Mouse (Mus musculus) kidney, postnatal 14 days (tissue): ENCODE measurements around the gene Nhsl2.

ENCODE experiments used
- DNase-seq: peaks from one replicate; pipeline ENCODE4 v3.0.0; 2022; ENCODE audit warnings: mixed read lengths

Gene Nhsl2

DNA sequence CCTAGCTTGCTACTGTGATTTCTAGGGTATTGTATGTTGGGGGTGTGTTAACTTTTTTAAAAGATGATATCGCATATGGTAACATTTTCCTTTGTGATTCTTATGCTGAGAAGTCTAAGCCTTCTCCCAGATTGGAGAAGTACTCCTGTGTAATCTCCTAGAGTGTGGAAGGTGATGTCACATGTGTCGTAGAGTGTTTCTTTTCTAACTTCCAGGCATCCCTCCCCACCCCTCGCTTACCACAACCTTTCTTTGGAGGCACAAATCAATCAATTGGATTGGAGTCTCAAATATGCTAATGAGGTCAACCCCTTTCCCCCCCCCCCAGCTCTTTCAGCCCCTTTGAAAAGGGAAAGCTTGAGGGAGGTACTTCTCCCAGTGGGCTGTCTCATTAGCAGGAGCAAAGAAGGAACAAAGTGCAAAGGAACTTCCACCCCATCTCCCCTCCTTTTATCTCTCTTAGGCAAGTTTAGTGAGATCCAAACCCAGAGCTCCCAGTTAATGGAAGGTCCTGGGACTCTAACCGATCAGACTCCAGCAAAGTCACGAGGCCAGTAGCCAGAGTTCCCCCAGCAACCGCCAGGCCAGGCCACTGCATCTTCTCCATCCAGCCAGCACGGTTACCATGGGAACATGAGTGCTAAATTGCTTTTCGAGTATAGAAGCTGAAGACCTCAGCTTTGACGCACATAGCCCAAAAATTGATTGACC, 137.6 kb downstream of the Nhsl2 start:
- no peak for DNase-seq

- DNase-seq, result peak; percentile 41
Measured at GRCm38 (mm10) chrX:101993841-101994571, 144.8 kb downstream of the Nhsl2 start.

DNA sequence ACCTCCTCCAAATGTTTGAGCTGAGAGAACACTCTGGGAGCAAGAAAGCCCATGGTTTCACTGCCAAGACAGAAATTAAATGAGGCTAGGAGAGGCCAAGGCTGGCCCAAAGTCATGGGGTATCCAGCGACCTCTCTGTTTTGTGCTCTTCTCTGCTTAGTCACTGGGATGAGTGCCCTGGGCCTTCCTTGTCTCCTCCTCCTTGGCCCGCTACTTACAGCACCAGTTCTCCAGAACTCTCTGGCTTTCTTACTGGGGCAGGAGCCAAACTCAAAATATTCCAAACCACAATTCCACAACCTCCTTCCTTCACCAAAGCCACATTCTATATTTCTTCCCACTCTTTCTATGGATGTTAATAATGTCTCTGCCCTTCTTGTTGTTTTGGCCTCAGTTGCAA, 147.5 kb downstream of the Nhsl2 start:
- no peak for DNase-seq

DNA sequence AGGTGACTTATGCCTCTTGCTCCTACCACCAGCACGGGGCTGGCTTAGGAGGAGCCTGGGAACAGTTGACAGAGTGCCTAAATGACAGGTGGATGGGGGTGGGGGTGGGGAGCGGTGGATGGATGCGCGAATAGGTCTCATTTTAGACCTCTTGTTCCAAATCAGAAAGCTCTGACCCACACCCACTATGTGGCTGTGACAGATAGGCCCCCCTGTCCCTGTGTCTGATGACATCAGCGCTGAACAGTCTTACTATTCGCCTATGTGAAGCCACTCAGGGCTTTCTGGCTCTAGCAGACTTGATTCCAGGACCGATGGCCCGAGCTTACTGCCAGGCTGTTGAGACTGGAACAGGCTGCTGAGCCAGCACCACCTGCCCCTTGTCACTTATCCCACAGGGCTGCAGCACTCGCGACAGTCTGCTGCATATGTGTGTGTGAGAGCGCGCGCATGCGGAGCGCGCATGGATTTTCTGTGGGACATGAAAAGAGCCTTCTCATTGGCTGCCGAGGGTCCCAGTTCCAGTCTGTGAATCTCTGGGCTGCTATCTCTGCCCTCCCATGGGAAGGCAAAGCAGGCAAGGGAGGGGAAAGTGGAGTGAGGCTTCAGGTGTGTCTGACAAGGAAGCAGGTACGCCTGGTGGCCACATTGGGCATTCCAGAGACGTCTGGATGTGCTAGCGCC, 154.6 kb downstream of the Nhsl2 start:
- no peak for DNase-seq

DNA sequence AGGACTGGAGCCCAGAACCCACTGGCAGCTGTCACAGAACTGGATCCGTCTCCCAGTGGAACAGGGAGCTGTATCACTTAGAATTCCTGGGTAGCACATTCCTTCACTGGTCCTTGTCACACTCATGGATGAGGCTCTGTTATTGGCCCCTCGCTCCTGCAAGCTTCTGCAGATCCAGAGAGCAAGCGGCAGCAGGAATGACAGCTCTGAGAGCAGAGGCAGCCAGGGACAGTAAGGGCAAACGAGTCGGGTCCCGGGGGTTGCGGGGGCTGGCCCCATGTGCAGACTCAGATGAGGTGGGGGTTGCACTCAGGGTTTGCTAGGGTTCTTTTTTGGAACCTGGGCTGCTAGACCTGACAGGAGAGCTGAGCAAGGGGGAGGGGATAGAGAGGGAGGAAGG, 155.2 kb downstream of the Nhsl2 start:
- DNase-seq, result no peak

DNA sequence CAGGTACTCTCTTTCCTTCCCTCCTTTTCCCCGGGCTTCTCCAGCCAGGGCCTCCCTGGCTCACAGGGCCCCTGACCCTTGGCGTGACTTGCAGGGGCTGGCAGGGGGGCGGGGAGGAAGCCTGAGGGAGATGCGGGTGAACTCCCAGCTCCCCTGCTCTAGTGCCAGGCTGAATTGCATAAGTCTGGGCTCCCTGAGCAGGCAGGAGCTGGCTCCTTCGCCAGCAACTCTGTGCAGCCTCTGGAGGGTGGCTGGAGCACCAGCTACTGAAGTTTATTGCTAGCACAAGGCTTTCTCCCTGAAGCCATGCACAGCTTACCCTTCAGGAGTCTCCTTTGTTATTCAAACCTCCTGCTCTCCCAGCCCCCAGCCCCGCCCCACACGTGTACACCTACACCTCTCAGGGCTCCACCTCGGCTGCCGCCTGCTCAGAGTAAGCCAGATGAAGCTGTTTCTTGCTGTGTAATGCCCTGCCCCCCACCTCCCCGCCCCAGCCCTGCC, 156.0 kb downstream of the Nhsl2 start:
- DNase-seq, result peak; percentile 31

DNA sequence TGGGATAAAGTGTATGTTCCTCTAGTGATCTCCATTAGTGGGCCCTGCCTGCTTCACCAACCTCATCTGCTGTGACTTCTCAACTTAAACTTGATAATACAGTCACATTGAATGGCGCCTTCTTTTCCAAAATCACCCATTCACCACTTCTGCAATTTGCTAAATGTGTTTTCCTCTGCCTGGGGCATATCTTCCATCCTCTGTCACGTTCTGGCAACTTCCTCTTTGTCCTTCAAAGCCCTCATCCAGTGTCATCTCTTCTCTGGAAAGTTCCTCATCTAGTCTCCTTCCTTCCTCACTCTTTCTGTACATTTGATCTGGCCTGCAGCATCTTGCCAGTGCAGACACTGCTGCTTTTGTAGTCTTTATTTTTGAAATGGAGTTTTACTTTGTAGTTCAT, 158.8 kb downstream of the Nhsl2 start:
- DNase-seq, result no peak

GRCm38 (mm10) chrX:102017213-102017923, 168.2 kb downstream of the Nhsl2 start:
- peak; percentile 28 for DNase-seq

DNA sequence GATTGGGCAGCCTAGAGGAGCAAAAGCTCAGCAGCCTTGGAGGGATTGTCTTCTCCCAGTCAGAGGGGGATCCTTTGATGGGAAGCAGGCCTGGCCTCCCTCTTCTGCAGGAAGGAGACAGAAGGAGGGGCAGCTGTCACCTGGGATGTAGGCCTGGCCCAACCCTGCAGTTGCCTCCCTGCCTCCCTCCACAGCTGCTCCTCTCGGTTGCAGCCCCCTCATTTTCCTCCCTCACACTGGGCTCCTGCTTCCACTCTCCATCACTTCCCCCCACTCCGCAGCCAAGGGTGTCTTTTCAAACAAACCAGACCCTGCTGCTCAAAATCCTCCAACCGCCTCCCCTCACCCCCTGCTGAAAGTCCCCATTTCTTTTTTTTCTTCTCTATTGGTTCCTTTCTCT, 169.7 kb downstream of the Nhsl2 start:
- no peak for DNase-seq

DNA sequence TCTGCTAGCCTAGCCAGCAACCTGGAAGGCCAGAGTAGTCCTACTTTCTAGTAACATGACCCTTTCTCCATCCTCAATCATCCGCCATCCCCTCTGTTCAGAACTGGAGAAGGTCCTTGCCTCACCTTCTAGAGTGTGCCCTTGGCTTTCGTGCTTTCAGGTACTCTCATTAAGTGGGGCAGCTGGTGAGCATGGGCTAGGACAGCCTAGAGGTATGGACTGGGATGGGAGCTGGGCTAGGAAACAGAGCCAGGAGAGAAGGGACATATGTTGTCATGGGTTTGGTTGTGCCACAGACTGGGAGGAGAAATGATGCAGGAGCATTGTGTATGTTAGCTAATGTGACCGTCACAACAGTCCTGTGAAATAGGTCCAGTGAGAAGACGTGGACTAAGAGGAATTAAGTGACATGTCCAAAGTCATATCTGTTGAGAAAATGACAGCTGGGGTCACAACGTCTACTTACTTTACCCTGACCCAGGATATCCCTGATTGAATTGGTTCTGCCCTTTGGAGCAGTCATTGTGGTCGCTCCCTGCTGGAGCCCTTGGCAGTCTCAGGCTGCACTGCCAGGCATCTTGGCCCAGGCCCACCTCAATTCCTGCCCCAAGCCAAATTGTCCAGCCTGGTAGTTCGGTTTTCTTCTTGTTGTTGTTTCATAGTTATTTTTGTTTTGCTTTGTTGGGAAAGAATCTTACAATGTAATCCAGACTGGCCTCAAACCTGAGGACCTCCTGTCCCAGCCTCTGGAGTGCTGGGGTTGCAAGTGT, 170.5 kb downstream of the Nhsl2 start:
- no peak for DNase-seq

DNA sequence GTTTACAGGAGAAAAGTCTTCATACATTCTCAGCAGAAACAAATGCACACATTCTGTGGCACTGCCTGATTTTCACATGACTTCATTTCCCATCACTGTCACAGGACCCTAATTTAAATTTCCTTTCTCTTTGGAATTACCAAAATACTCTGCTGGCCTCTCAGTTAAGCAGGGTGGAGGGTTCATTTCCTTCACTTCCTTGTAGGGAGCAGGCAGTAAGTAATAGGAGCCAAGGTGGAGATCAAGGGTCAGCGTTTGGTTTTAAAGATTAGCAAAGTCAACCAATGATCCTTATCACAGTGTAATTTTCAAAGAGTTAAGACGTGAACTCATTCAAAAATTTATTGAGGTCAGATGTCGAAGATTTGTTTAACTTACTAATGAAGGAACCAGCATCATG, 175.8 kb downstream of the Nhsl2 start:
- no peak for DNase-seq

GRCm38 (mm10) chrX:102031851-102032250, 182.7 kb downstream of the Nhsl2 start:
- peak; percentile 51 for DNase-seq

- no peak for DNase-seq
Measured at GRCm38 (mm10) chrX:102032431-102032830, 183.2 kb downstream of the Nhsl2 start.

- DNase-seq, result no peak
Measured at GRCm38 (mm10) chrX:102033566-102033965, 184.4 kb downstream of the Nhsl2 start.

DNA sequence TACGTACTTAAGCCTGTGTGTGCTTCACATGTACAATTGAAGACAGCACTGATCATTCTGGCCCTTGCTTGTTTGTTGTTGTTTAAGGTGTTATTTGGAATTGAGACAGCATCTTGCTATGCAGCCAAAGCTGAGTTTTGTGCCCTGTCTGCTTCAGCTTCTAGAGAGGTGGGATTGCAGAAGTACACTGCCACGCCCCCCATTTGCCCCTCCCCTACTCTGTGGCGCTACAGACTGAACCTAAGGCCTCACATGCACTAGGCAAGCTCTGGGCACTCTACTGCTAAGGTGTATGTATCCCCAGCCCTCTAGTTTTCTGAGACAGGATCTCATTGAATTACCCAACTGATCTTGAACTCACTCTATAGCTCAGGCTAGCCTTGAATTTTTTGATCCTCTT, 186.5 kb downstream of the Nhsl2 start:
- DNase-seq, result no peak

- DNase-seq, result no peak
Measured at GRCm38 (mm10) chrX:102036866-102037361, 187.7 kb downstream of the Nhsl2 start.

DNA sequence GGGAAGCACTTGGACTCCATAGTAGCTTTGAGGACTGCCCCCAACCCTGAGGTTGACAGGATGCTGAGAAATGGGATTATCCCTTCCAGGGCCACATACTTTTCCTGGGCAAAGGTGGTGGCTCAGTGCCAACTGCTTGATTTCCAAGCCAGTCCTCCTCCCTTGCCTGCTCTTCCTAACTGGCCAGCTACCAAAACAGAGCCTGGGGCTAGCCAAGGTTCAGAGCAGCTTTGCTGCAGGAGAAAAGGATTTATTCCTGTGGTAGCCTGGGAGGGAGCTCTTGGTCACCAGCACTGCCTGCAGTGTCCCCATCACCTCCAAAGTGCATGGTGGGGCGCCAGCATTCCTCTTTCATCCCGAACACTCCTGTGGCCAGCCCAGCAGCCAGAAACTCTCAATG, 188.3 kb downstream of the Nhsl2 start:
- DNase-seq, result peak; percentile 76

- no peak for DNase-seq
Measured at GRCm38 (mm10) chrX:102041562-102041961, 192.4 kb downstream of the Nhsl2 start.

- DNase-seq, result no peak
Measured at GRCm38 (mm10) chrX:102042386-102042785, 193.2 kb downstream of the Nhsl2 start.

DNA sequence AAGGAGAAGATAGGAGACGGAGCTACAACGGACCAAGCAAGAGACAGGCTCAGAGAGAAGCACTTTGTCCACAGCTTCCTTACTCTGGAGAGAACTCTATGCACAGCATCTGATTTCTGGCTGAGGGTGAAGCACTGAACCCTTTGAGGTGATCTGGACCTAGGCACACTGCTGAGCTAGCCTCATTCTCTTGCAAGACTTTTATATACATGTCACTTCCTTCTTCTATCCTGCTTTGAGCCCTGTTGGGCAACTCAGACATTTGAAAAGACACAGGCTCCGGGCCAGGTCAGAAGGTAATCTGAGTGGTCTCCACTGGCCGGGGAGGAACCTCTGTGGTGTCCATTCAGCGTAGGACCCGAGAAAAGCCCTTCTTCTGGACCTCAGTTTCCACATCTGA, 201.4 kb downstream of the Nhsl2 start:
- no peak for DNase-seq

- no peak for DNase-seq
Measured at GRCm38 (mm10) chrX:102051225-102051624, 202.0 kb downstream of the Nhsl2 start.

DNA sequence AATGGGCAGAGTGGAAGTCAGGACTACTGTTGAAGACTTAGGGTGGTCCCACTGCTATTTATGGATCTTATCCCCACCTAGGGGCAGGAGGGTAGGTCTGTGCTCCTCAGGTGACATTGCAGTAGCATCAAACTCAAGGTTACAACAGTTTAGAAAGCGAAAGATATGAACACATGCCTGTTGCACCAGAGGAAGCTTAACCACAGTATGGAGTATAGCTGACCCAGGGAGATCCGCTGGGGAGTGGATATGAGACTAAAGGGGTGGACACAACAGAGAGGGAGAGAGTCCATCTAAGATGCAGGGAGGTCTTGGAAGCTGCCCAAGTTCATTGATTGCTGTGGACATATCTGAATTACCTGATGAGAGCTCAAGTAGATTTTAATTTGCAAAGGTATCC, 204.2 kb downstream of the Nhsl2 start:
- no peak for DNase-seq
